Mouse (Mus musculus): ENCODE results near the gene Arhgef1.

The Arhgef1 gene

DNA sequence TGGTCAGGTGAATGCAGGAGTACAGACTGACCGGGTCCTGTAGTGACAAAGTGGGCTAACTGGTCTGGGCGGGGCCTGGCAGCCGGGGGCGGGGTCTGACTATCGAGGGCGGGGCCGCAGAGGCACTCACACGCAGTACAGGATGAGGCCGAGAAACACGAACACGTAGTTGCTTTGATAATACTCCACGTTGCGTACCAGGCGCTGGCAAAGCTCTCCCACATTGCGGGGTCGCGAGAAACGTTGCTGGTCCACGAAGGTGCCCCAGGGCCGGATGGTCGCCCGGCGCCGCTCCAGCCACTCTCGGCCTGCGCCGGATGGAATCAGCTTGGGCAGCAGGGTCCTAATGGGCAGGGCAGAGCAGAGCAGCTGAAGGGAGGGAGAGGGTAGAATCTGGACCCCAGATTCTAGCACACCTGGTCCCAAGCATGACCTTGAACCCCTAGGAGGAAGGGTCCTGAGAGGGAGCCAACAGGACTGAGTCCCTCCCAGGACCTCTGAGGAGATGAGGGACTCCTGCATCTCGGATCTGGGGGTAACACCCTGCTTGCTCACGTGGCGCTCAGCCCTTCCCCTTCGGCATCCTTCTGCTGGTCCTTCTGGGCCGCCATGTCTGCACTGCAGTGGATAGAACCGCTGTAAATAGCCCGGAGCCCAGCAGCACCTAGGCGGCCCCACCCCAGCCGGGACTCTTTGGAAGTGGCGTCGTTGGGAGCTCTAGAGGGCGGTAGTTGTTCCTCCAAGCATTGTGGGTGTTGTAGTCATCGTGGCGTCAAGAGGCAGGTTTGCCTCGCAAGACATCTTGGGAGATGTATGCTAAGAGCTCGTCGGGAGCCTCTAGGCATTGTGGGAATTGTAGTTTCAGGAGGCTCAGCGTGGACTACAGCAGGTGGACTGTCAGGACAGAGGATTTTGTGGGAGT lies 69.5 kb downstream of the Arhgef1 start, which contains the start of gene Rabac1:
Rabac1 (minus strand) TSS at position 783 of the 922 bp plus-strand sequence.
- in situ Hi-C loops (cut with MboI; ENCODE audit: unreplicated experiment in 2 of 2) = loop anchor here in 1 of 2 experiments (5.0 to 25.0 kb wide), 3 partner anchors 155 to 660 kb away; partner anchors contain the start of genes Zfp61 and Zfp94

DNA sequence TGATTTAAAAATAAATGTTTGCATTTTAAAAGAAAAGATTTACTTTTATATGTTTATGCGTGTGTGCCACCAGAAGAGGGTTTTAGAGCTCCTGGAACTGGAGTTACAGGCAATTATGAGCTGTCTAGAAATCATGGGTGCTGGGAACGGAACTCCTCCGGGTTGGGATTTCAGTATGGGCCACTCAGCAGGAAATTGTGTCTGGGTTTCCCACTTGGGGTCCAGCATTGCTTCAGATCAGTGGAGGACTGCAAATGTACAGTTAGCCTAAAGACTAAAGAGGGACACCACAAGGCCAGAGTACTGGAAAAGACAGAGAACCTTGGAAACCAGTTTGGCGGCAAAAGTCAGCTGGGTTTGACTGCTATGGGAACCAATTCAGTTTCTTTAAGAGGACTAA lies 70.5 kb downstream of the Arhgef1 start:
- in situ Hi-C loops (cut with MboI; ENCODE audit: unreplicated experiment in 2 of 2) = loop anchor here in 1 of 2 experiments (5.0 to 25.0 kb wide), 3 partner anchors 156 to 661 kb away; partner anchors contain the start of genes Zfp61 and Zfp94

DNA sequence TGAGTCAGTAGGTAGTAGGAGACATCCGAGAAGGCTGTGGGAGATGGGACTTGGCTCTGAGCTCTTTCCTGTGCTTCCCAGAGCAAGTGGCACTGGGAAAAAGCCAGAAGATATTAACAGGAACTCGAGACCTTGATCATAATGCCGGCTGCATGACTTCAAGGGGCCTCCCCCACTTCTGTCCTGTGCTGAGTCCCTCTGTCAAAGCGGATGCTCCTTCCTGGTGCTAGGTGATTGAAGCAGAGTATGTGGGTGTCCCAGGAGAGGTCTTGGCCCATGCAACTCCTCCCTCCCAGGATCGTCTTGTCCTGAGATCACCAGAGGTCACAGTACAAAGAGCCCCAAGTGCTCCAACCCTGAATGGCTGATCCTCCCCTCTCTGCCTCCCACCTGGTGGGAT lies 71.2 kb downstream of the Arhgef1 start:
- in situ Hi-C loops (cut with MboI; ENCODE audit: unreplicated experiment in 2 of 2) = loop anchor here in 1 of 2 experiments (5.0 to 25.0 kb wide), 3 partner anchors 157 to 662 kb away; partner anchors contain the start of genes Zfp61 and Zfp94

DNA sequence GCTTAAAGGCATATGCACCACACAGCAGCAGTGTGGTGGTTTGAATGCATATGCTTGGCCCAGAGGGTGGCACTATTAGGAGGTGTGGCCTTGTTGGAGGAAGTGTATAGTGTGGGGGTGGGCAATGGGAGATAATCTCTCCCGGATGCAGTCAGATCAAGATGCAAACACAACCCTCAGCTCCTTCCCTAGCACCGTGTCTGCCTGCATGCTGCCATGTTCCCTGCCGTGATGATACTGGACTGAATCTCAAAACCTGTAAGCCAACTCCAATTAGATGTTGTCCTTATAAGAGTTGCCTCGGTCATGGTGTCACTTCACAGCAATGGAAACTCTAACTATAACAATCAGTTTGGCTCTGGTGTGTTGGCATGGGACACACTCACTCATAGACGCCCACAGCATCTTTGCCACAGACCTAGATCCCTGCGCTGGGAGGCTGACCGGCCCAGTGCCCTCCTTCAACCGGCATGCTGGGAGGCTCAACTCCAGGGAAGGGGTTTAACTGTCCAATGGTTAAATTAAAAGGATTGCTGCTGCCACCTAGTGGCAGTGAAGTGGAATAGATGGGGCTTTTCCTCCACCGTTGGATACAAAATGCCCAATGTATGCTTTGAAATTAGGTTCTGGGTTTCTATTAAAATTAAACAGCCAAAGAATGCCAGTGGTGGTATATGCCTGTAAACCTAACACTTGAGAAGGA lies 72.3 kb downstream of the Arhgef1 start:
- in situ Hi-C loops (cut with MboI; ENCODE audit: unreplicated experiment in 2 of 2) = loop anchor here in 1 of 2 experiments (5.0 to 25.0 kb wide), 3 partner anchors 158 to 663 kb away; partner anchors contain the start of genes Zfp61 and Zfp94

All from v-Abl transformed pro-B cells (cell line).